Comparison of ENCODE assay signal across 8 mouse cellular contexts in genomic region chr8:72491680-72492621, GRCm38 (mm10). TPM values are rescaled to one million over a fixed set of nuclear protein-coding genes. Genes with fewer than 3 reads are reported as not detected.
DNase-seq lines count a peak whose midpoint lies in the region; ATAC-seq and TF ChIP-seq lines count a peak whose summit lies in the region.

Gene Slc35e1 (minus strand): TSS chr8:72492614.

- no peaks in the 10 kb centered on the region for H3K27me3 ChIP-seq in forebrain, embryonic 10.5 days (ENCODE audit: poor library complexity, severe bottlenecking)
- no peaks in the 10 kb centered on the region for H3K27me3 ChIP-seq in heart, postnatal 0 days (ENCODE audit: control insufficient read depth, insufficient read depth, low read length)
- H3K27me3 ChIP-seq in lung, embryonic 14.5 days (ENCODE audit: insufficient read depth, low read length): no peaks in the 10 kb centered on the region
- H3K27me3 ChIP-seq in neural tube, embryonic 15.5 days (replicated peaks): no peaks in the 10 kb centered on the region

- H3K9ac ChIP-seq in heart, postnatal 0 days (replicated peaks; ENCODE audit: low read depth, low read length): peak within 1 kb of the TSS; percentile 86
- H3K9ac ChIP-seq in lung, embryonic 14.5 days: peak within 1 kb of the TSS; percentile 84
- peak within 1 kb of the TSS; percentile 81 for H3K9ac ChIP-seq in neural tube, embryonic 15.5 days (replicated peaks)

- peak within 1 kb of the TSS; percentile 94 for H3K4me3 ChIP-seq in forebrain, embryonic 10.5 days
- H3K4me3 ChIP-seq in heart, postnatal 0 days (ENCODE audit: low read depth, low read length): peak within 1 kb of the TSS; percentile 79
- H3K4me3 ChIP-seq in lung, embryonic 14.5 days (ENCODE audit: low read depth, low read length): peak within 1 kb of the TSS; percentile 96
- H3K4me3 ChIP-seq in neural tube, embryonic 15.5 days (replicated peaks): peak within 1 kb of the TSS; percentile 89

- H3K36me3 ChIP-seq in forebrain, embryonic 10.5 days (replicated peaks): peaks cover 65% of the 10 kb centered on the region
- peaks cover 39% of the 10 kb centered on the region for H3K36me3 ChIP-seq in heart, postnatal 0 days (replicated peaks; ENCODE audit: control insufficient read depth, insufficient read depth, low read length)
- peaks cover 58% of the 10 kb centered on the region for H3K36me3 ChIP-seq in lung, embryonic 14.5 days (ENCODE audit: insufficient read depth)
- H3K36me3 ChIP-seq in neural tube, embryonic 15.5 days: peaks cover 46% of the 10 kb centered on the region

- no peak for TF ChIP-seq CTCF in heart, postnatal 0 days (IDR thresholded peaks at IDR 0.05; ENCODE audit: low read depth)
- no peak for TF ChIP-seq CTCF in lung, embryonic 14.5 days (IDR thresholded peaks at IDR 0.05; ENCODE audit: low read depth)

- H3K4me2 ChIP-seq in heart, postnatal 0 days (ENCODE audit: low read depth, low read length): peak within 1 kb of the TSS; percentile 92
- peak within 1 kb of the TSS; percentile 94 for H3K4me2 ChIP-seq in lung, embryonic 14.5 days
- H3K4me2 ChIP-seq in neural tube, embryonic 15.5 days: peak within 1 kb of the TSS; percentile 75

- DNase-seq in cerebellum, adult 11 months: no peak
- DNase-seq in adrenal gland, adult 8-10 months: no peak
- peak; percentile 23 for DNase-seq in forebrain, embryonic 10.5 days (ENCODE audit: extremely low spot score, low spot score)
- DNase-seq in heart, postnatal 0 days (ENCODE audit: low spot score): no peak
- peak; percentile 20 to 51 for DNase-seq in kidney, postnatal 25 days
- DNase-seq in lung, embryonic 14.5 days: peak; percentile 52

- WGBS in forebrain, embryonic 10.5 days: 1% methylated on average over 98 of the region's 98 CpGs
- under 1% methylated on average over 77 of the region's 98 CpGs for WGBS in heart, postnatal 0 days
- under 1% methylated on average over 88 of the region's 98 CpGs for WGBS in lung, embryonic 14.5 days
- under 1% methylated on average over 89 of the region's 98 CpGs for WGBS in neural tube, embryonic 15.5 days

- no peak for TF ChIP-seq EP300 in heart, postnatal 0 days (IDR thresholded peaks at IDR 0.05; ENCODE audit: low read depth)

- H3K9me3 ChIP-seq in forebrain, embryonic 10.5 days: no peaks in the 10 kb centered on the region
- H3K9me3 ChIP-seq in heart, postnatal 0 days (replicated peaks; ENCODE audit: control insufficient read depth, low read length): no peaks in the 10 kb centered on the region
- no peaks in the 10 kb centered on the region for H3K9me3 ChIP-seq in lung, embryonic 14.5 days (ENCODE audit: low read depth, low read length)
- no peaks in the 10 kb centered on the region for H3K9me3 ChIP-seq in neural tube, embryonic 15.5 days (replicated peaks)

- H3K4me1 ChIP-seq in forebrain, embryonic 10.5 days: peaks cover 54% of the 10 kb centered on the region
- H3K4me1 ChIP-seq in heart, postnatal 0 days (ENCODE audit: control insufficient read depth, insufficient read depth): peaks cover 20% of the 10 kb centered on the region
- H3K4me1 ChIP-seq in lung, embryonic 14.5 days (ENCODE audit: insufficient read depth): peaks cover 5% of the 10 kb centered on the region; the same call in 1 of the 2 replicates
- peaks cover 34% of the 10 kb centered on the region for H3K4me1 ChIP-seq in neural tube, embryonic 15.5 days

- peak within 1 kb of the TSS; percentile 88 for H3K27ac ChIP-seq in forebrain, embryonic 10.5 days
- peak within 1 kb of the TSS; percentile 83 for H3K27ac ChIP-seq in heart, postnatal 0 days (ENCODE audit: low read depth)
- H3K27ac ChIP-seq in lung, embryonic 14.5 days (ENCODE audit: low read depth): peak within 1 kb of the TSS; percentile 73; the same call in 1 of the 2 replicates
- H3K27ac ChIP-seq in neural tube, embryonic 15.5 days (replicated peaks): peak within 1 kb of the TSS; percentile 88

- ATAC-seq in cerebellum, adult (ENCODE audit: insufficient number of reproducible peaks, low FRiP score, low TSS enrichment): peak; percentile 38
- ATAC-seq in heart, postnatal 0 days (ENCODE audit: insufficient read depth, low read depth): peak; percentile 21
- peak; percentile 45 for ATAC-seq in lung, embryonic 14.5 days (ENCODE audit: insufficient read depth)
- ATAC-seq in neural tube, embryonic 15.5 days (ENCODE audit: low FRiP score): peak; percentile 71

RNA-seq across cellular contexts. Expression of gene Slc35e1, which starts in this region (rescaled TPM):
- 10 to 100 TPM; 31.1 to 40.8 (median 35.2) TPM for total RNA-seq in adrenal gland, adult 8-10 months (2022)
- polyA plus RNA-seq in forebrain, embryonic 10.5 days (2016; fragmentation: Nextera tagmentation; extraction: Ambion mirVana): 14.0 and 15.3 TPM in 2 replicates
- 34.2 and 35.7 TPM in 2 replicates for total RNA-seq in heart, postnatal 0 days (2014; rRNA removed; ENCODE audit: low replicate concordance)
- 6.7 and 7.7 TPM in 2 replicates for polyA plus RNA-seq in heart, postnatal 0 days (2015; fragmentation: Nextera tagmentation; extraction: Ambion mirVana)
- polyA plus RNA-seq in lung, embryonic 14.5 days (2014; fragmentation: Nextera tagmentation; extraction: Ambion mirVana): 21.5 and 24.4 TPM in 2 replicates
- 14.8 and 15.1 TPM in 2 replicates for polyA plus RNA-seq in neural tube, embryonic 15.5 days (2015; fragmentation: Nextera tagmentation; extraction: Ambion mirVana)

Comparison
In these comparisons a context has a peak if more than half of its experiments do, and no peak if none do; other contexts are left out.
1. ATAC-seq: peak in every context shown above with its lines; median percentile 71 in neural tube, embryonic 15.5 days; 45 in lung, embryonic 14.5 days; 38 in cerebellum, adult; 21 in heart, postnatal 0 days.
2. DNase-seq: peak in forebrain, embryonic 10.5 days (single experiment), kidney, postnatal 25 days (2 of 2) and lung, embryonic 14.5 days (single experiment); none in cerebellum, adult 11 months (single experiment), adrenal gland, adult 8-10 months (single experiment) and heart, postnatal 0 days (single experiment).
3. Peak in every context shown above with its lines, with median percentiles within 50 percentile points of each other: H3K27ac ChIP-seq, H3K4me3 ChIP-seq, H3K4me2 ChIP-seq and H3K9ac ChIP-seq.